Mouse (Mus musculus) liver, embryonic 15.5 days (tissue): Measurements from ENCODE around the gene Olfr619. TPM values are rescaled to one million over a fixed set of nuclear protein-coding genes. Genes with fewer than 3 reads are reported as not detected.

ENCODE experiments used
- ATAC-seq: fragments of 200-750 bp; cut with Nextera tagmentation; 2 replicates; pipeline ENCODE4 v1.8.0; 2017; ENCODE audit warnings: moderate number of reproducible peaks, mild to moderate bottlenecking, moderate library complexity; ENCODE audit not compliant: insufficient read depth
- H3K27ac ChIP-seq: fragments of 300-500 bp; sonication (generic); replicated peaks from 2 replicates; pipeline ENCODE4 v1.5.1; 2015; ENCODE audit warnings: mild to moderate bottlenecking, inconsistent platforms
- H3K27me3 ChIP-seq: fragments of 300-500 bp; sonication (generic); 2 replicates; pipeline ENCODE4 v1.6.1; 2015; ENCODE audit warnings: mild to moderate bottlenecking, inconsistent platforms
- H3K36me3 ChIP-seq: fragments of 300-500 bp; sonication (generic); replicated peaks from 2 replicates; pipeline ENCODE4 v1.6.1; 2015; ENCODE audit warnings: moderate library complexity, mild to moderate bottlenecking, inconsistent platforms
- H3K4me1 ChIP-seq: fragments of 300-500 bp; sonication (generic); replicated peaks from 2 replicates; pipeline ENCODE4 v1.6.1; 2015; ENCODE audit warnings: inconsistent platforms
- H3K4me2 ChIP-seq: fragments of 300-500 bp; sonication (generic); 2 replicates; pipeline ENCODE4 v1.6.1; 2015; ENCODE audit warnings: moderate library complexity, mild to moderate bottlenecking, inconsistent platforms
- H3K4me3 ChIP-seq: fragments of 300-500 bp; sonication (generic); replicated peaks from 2 replicates; pipeline ENCODE4 v1.5.1; 2015; ENCODE audit warnings: mild to moderate bottlenecking, inconsistent platforms
- H3K9ac ChIP-seq: fragments of 300-500 bp; sonication (generic); 2 replicates; pipeline ENCODE4 v1.6.1; 2015; ENCODE audit warnings: moderate library complexity, mild to moderate bottlenecking, inconsistent platforms
- H3K9me3 ChIP-seq: fragments of 300-500 bp; sonication (generic); replicated peaks from 2 replicates; pipeline ENCODE4 v1.6.1; 2016; ENCODE audit warnings: inconsistent platforms
- WGBS: fragments of 180-500 bp; shearing (Covaris S2); methylation state at CpG from one replicate; pipeline ENCODE4 v1.1.7; 2015; ENCODE audit warnings: mixed read lengths; ENCODE audit not compliant: insufficient replicate concordance; 5-methylcytosine and 5-hydroxymethylcytosine counted together
- polyA plus RNA-seq: library from polyadenylated mRNA; unstranded; fragments of >200 nt; fragmentation: Nextera tagmentation; extraction: Ambion mirVana; gene quantifications from 2 replicates; pipeline ENCODE4 v1.2.1, GENCODE M21; 2015

The Olfr619 gene
- not detected in 2 replicates for polyA plus RNA-seq

GRCm38 (mm10) chr7:103600275-103600674, at the start of gene Olfr619:
Olfr619 (plus strand) TSS chr7:103600575.
- no peaks in the 10 kb centered on the region for H3K36me3 ChIP-seq
- no peaks in the 10 kb centered on the region for H3K4me1 ChIP-seq
- H3K4me2 ChIP-seq: no peak within 1 kb of the TSS
- H3K4me3 ChIP-seq: no peak within 1 kb of the TSS
- no peaks in the 10 kb centered on the region for H3K9me3 ChIP-seq
- H3K27me3 ChIP-seq: no peaks in the 10 kb centered on the region
- H3K27ac ChIP-seq: no peak within 1 kb of the TSS
- no peak for ATAC-seq
- no peak within 1 kb of the TSS for H3K9ac ChIP-seq

GRCm38 (mm10) chr7:103555779-103556178, 44.6 kb upstream of the Olfr619 start, which contains the start of gene Olfr615:
Olfr615 (plus strand) TSS chr7:103556079.
- Histone ChIP-seq H3K27ac (no peak within 1 kb of the TSS), H3K27me3 (no peaks in the 10 kb centered on the region), H3K36me3 (no peaks in the 10 kb centered on the region), H3K9me3 (no peaks in the 10 kb centered on the region), H3K4me2 (no peak within 1 kb of the TSS), H3K9ac (no peak within 1 kb of the TSS), H3K4me1 (no peaks in the 10 kb centered on the region), H3K4me3 (no peak within 1 kb of the TSS)
- no peak for ATAC-seq
- 62% methylated on average over 2 of the region's 2 CpGs for WGBS

DNA sequence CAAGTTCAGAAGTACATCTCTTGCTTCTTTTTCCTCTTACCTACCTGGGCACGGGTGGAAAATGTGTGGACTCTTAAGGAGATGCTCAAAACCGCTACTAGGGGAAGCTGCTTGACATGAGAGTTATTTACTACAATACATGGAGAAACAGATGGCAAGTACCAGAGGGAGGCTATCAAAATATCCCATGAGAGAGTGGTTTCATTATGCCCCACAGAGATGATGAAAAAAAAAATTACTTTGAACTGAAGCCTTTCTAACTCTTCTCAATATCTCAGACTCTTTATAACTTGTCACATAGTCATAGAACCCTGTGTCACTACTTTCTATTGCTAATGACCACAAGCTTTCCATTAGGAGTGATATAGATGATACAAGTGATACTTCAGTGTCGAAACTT, 31.3 kb upstream of the Olfr619 start, which contains the start of gene Olfr616:
Gene Olfr616 (minus strand): TSS at position 101 of the 400 bp plus-strand sequence.
- Histone ChIP-seq H3K36me3 (no peaks in the 10 kb centered on the region), H3K27me3 (no peaks in the 10 kb centered on the region), H3K4me1 (no peaks in the 10 kb centered on the region), H3K9me3 (no peaks in the 10 kb centered on the region), H3K4me2 (no peak within 1 kb of the TSS), H3K4me3 (no peak within 1 kb of the TSS), H3K9ac (no peak within 1 kb of the TSS), H3K27ac (no peak within 1 kb of the TSS)
- 53% methylated on average over 3 of the region's 3 CpGs for WGBS
- ATAC-seq: no peak

- Histone ChIP-seq H3K27ac (no peak within 1 kb of the TSS), H3K4me1 (no peaks in the 10 kb centered on the region), H3K36me3 (no peaks in the 10 kb centered on the region), H3K9ac (no peak within 1 kb of the TSS), H3K27me3 (no peaks in the 10 kb centered on the region), H3K4me2 (no peak within 1 kb of the TSS), H3K9me3 (no peaks in the 10 kb centered on the region), H3K4me3 (no peak within 1 kb of the TSS)
- WGBS: 59% methylated on average over 1 of the region's 1 CpGs
- ATAC-seq: no peak
These were observed 27.6 kb upstream of the Olfr619 start, which contains the start of gene Olfr617 for GRCm38 (mm10) chr7:103572761-103573160. Olfr617 (plus strand) TSS chr7:103573061.

DNA sequence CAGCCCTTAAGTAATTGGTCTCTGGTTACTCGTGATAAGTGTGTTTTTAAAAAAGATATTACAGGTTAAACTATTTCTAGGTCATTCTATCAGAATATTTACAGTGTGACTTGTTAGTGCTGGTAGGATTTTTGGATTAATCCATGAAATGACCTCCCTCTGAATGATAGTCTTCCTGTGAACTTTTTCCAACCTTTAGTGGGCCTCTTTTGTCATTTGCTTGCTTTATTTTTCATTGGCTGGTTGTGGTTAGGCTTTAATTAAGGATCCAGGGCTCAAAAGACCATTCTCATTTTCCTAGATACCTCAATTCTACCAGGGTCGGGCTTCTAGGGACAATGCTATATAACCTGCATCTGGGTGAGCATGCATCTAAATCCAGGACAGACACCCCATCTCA, 10.6 kb upstream of the Olfr619 start, which contains the start of gene Olfr618:
Gene Olfr618 (plus strand): TSS at position 301 of the 400 bp plus-strand sequence.
- no peaks in the 10 kb centered on the region for H3K4me1 ChIP-seq
- H3K9me3 ChIP-seq: no peaks in the 10 kb centered on the region
- H3K9ac ChIP-seq: no peak within 1 kb of the TSS
- H3K27ac ChIP-seq: no peak within 1 kb of the TSS
- H3K4me2 ChIP-seq: no peak within 1 kb of the TSS
- H3K27me3 ChIP-seq: no peaks in the 10 kb centered on the region
- no peak for ATAC-seq
- H3K36me3 ChIP-seq: no peaks in the 10 kb centered on the region
- no peak within 1 kb of the TSS for H3K4me3 ChIP-seq
- WGBS: 43% methylated on average over 2 of the region's 2 CpGs

GRCm38 (mm10) chr7:103607425-103607824, 7.0 kb downstream of the Olfr619 start:
- Histone ChIP-seq H3K36me3 (no peaks in the 10 kb centered on the region), H3K9ac (no peak overlapping the region), H3K4me3 (no peak overlapping the region), H3K9me3 (no peaks in the 10 kb centered on the region), H3K27ac (no peak overlapping the region), H3K27me3 (no peaks in the 10 kb centered on the region), H3K4me1 (no peaks in the 10 kb centered on the region), H3K4me2 (no peak overlapping the region)
- 23% methylated on average over 2 of the region's 2 CpGs for WGBS
- ATAC-seq: no peak

GRCm38 (mm10) chr7:103612434-103612833, 12.1 kb downstream of the Olfr619 start, which contains the start of gene Olfr620:
Olfr620 (minus strand) TSS chr7:103612534.
- ATAC-seq: no peak
- Histone ChIP-seq H3K27me3 (no peaks in the 10 kb centered on the region), H3K4me2 (no peak within 1 kb of the TSS), H3K9ac (no peak within 1 kb of the TSS), H3K4me1 (no peaks in the 10 kb centered on the region), H3K4me3 (no peak within 1 kb of the TSS), H3K27ac (no peak within 1 kb of the TSS), H3K36me3 (no peaks in the 10 kb centered on the region), H3K9me3 (no peaks in the 10 kb centered on the region)
- WGBS: 43% methylated on average over 2 of the region's 2 CpGs

DNA sequence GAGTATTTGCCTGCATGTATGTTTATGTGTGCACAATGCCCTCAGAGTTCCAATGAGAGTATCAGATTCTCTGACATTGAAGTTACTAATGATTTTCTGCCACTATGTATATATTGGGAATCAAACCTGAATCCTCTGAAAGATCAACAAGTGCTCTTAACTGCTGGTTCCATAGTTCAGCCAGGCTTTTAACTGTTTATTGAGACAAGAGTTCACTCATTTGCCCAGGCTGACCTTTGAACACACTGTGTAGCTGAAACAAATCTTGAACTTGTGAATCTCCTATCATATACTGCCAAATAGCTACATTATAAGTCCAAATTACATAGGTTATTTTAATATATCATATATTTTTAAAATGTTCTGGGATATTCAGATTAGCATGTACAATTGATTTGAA, 36.4 kb downstream of the Olfr619 start:
- Histone ChIP-seq H3K27me3 (no peaks in the 10 kb centered on the region), H3K4me2 (no peak overlapping the region), H3K4me1 (no peaks in the 10 kb centered on the region), H3K27ac (no peak overlapping the region), H3K9me3 (no peaks in the 10 kb centered on the region), H3K36me3 (no peaks in the 10 kb centered on the region), H3K9ac (no peak overlapping the region), H3K4me3 (no peak overlapping the region)
- ATAC-seq: no peak

GRCm38 (mm10) chr7:103642602-103643001, 42.2 kb downstream of the Olfr619 start, which contains the start of gene Olfr622:
Olfr622 (minus strand) TSS chr7:103642702.
- Histone ChIP-seq H3K36me3 (no peaks in the 10 kb centered on the region), H3K4me1 (no peaks in the 10 kb centered on the region), H3K4me2 (no peak within 1 kb of the TSS), H3K9me3 (no peaks in the 10 kb centered on the region), H3K9ac (no peak within 1 kb of the TSS), H3K27me3 (no peaks in the 10 kb centered on the region), H3K27ac (no peak within 1 kb of the TSS), H3K4me3 (no peak within 1 kb of the TSS)
- ATAC-seq: no peak
- WGBS: 37% methylated on average over 1 of the region's 1 CpGs

- no peaks in the 10 kb centered on the region for H3K4me1 ChIP-seq
- no peaks in the 10 kb centered on the region for H3K27me3 ChIP-seq
- no peak overlapping the region for H3K9ac ChIP-seq
- 63% methylated on average over 4 of the region's 4 CpGs for WGBS
- H3K36me3 ChIP-seq: no peaks in the 10 kb centered on the region
- H3K27ac ChIP-seq: no peak overlapping the region
- no peak overlapping the region for H3K4me3 ChIP-seq
- H3K9me3 ChIP-seq: no peaks in the 10 kb centered on the region
- no peak for ATAC-seq
- no peak overlapping the region for H3K4me2 ChIP-seq
These were observed 43.7 kb downstream of the Olfr619 start for GRCm38 (mm10) chr7:103644070-103644469.
